Mouse (Mus musculus) liver, embryonic 16.5 days (tissue): ENCODE measurements at regions not wholly inside any gene's neighbourhood (a gene's known extent, or its start where the extent isn't known, plus 50 kb on each side); places are given as distances from the start of the nearest gene placed in this dataset.

Experiments used
- ATAC-seq: fragments of 200-750 bp; cut with Nextera tagmentation; 2 replicates; pipeline ENCODE4 v1.8.0; 2017; ENCODE audit warnings: low read depth, mild to moderate bottlenecking, moderate number of reproducible peaks, moderate library complexity
- H3K27ac ChIP-seq: fragments of 300-500 bp; sonication (generic); 2 replicates; pipeline ENCODE4 v1.5.1; 2014; ENCODE audit warnings: mild to moderate bottlenecking, low read length
- H3K27me3 ChIP-seq: fragments of 300-500 bp; sonication (generic); 2 replicates; pipeline ENCODE4 v1.6.1; 2014; ENCODE audit warnings: low read depth, low read length, mixed read lengths; ENCODE audit not compliant: control insufficient read depth, insufficient read depth
- H3K36me3 ChIP-seq: fragments of 300-500 bp; sonication (generic); 2 replicates; pipeline ENCODE4 v1.6.1; 2014; ENCODE audit warnings: mild to moderate bottlenecking; ENCODE audit not compliant: control insufficient read depth, insufficient read depth
- H3K4me1 ChIP-seq: fragments of 300-500 bp; sonication (generic); 2 replicates; pipeline ENCODE4 v1.6.1; 2014; ENCODE audit warnings: low read depth, low read length, mixed read lengths; ENCODE audit not compliant: control insufficient read depth
- H3K4me2 ChIP-seq: fragments of 300-500 bp; sonication (generic); 2 replicates; pipeline ENCODE4 v1.6.1; 2014; ENCODE audit warnings: low read depth, low read length, mixed read lengths
- H3K4me3 ChIP-seq: fragments of 300-500 bp; sonication (generic); 2 replicates; pipeline ENCODE4 v1.5.1; 2014; ENCODE audit warnings: low read depth, mild to moderate bottlenecking, low read length
- H3K9ac ChIP-seq: fragments of 300-500 bp; sonication (generic); 2 replicates; pipeline ENCODE4 v1.6.1; 2014; ENCODE audit warnings: low read depth, low read length
- H3K9me3 ChIP-seq: fragments of 300-500 bp; sonication (generic); replicated peaks from 2 replicates; pipeline ENCODE4 v1.6.1; 2016; ENCODE audit warnings: low read length; ENCODE audit not compliant: control insufficient read depth
- WGBS: fragments of 180-500 bp; shearing (Covaris S2); extraction: QIAGEN DNeasy Blood & Tissue Kit; methylation state at CpG from one replicate; pipeline ENCODE4 v1.1.7; 2014; ENCODE audit not compliant: insufficient replicate concordance; 5-methylcytosine and 5-hydroxymethylcytosine counted together

DNA sequence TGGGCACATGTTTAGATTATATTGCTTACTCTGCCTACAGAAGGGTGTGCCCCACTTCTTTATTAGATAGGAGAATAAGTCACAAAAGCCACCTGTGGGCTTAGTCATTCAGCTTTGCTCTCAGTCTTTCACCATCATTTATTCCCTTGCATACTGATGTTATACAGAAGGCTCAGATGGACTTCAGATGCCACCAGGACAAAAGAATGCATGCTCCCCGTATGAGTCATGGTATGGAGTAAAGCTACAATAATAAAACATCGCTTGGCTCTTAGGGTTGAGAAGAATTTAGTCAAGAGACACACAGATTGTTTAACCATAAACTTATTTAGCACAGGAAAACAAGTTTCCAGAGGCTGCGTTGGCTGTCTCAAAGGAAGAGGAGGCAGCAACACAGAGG, 1473.5 kb downstream of the Slc22a22 start:
- no peaks in the 10 kb centered on the region for H3K36me3 ChIP-seq
- WGBS, result 65% methylated on average over 3 of the region's 3 CpGs
- no peaks in the 10 kb centered on the region for H3K9me3 ChIP-seq
- H3K4me2 ChIP-seq, result no peak overlapping the region
- no peak overlapping the region for H3K4me3 ChIP-seq
- no peak overlapping the region for H3K27ac ChIP-seq
- no peak for ATAC-seq
- no peak overlapping the region for H3K9ac ChIP-seq
- H3K4me1 ChIP-seq, result no peaks in the 10 kb centered on the region
- H3K27me3 ChIP-seq, result no peaks in the 10 kb centered on the region

GRCm38 (mm10) chr15:55999605-56000004, 1477.8 kb downstream of the Slc22a22 start:
- no peaks in the 10 kb centered on the region for H3K36me3 ChIP-seq
- no peaks in the 10 kb centered on the region for H3K9me3 ChIP-seq
- H3K4me1 ChIP-seq, result no peaks in the 10 kb centered on the region
- WGBS, result 66% methylated on average over 4 of the region's 4 CpGs
- H3K4me3 ChIP-seq, result no peak overlapping the region
- H3K27ac ChIP-seq, result no peak overlapping the region
- no peak for ATAC-seq
- H3K9ac ChIP-seq, result no peak overlapping the region
- H3K27me3 ChIP-seq, result no peaks in the 10 kb centered on the region
- no peak overlapping the region for H3K4me2 ChIP-seq

DNA sequence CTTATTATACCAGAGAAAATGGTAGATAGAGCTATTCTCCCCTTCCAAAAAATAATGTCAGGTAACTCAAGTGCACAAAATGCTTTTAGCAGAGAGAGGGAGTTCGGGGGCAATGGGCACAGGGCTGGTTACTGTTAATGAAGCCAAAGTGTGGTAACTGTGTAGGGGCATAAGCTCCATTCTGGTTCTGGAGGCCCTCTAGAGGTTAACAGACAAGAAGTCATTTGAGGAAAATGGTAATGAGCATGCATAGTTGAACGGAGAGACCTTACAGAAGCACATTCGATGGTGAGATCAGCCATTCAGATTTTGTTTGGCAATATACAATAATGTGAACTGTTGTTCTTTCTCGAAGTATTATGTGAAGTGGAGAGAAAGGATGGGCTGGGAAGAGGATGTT, 1479.4 kb downstream of the Slc22a22 start:
- Histone ChIP-seq H3K9ac (no peak overlapping the region), H3K9me3 (no peaks in the 10 kb centered on the region), H3K4me2 (no peak overlapping the region), H3K36me3 (no peaks in the 10 kb centered on the region), H3K4me3 (no peak overlapping the region), H3K4me1 (no peaks in the 10 kb centered on the region), H3K27ac (no peak overlapping the region), H3K27me3 (no peaks in the 10 kb centered on the region)
- 52% methylated on average over 4 of the region's 4 CpGs for WGBS
- no peak for ATAC-seq

DNA sequence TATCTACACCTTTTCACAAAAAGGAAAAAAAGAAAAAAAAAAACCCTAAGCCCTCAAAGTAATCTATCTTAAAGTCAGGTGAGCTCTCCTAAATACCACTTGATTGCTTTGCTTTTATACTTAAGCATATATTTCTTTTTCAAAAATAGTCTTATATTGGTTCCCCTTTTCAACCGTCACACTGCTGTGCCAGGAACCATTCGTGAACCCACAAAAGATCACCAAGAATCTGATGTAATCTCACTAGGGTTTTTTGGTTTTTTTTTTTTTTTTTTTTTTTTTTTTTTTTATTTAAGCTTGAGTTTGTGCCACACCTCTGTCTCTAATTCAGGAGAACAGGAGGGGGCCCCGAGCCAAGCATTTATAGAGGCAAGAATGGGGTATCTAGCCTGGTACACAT, 1482.7 kb downstream of the Slc22a22 start:
- Histone ChIP-seq H3K9me3 (no peaks in the 10 kb centered on the region), H3K9ac (no peak overlapping the region), H3K4me3 (no peak overlapping the region), H3K27ac (no peak overlapping the region), H3K4me2 (no peak overlapping the region), H3K4me1 (no peaks in the 10 kb centered on the region), H3K36me3 (no peaks in the 10 kb centered on the region), H3K27me3 (no peaks in the 10 kb centered on the region)
- 25% methylated on average over 3 of the region's 3 CpGs for WGBS
- no peak for ATAC-seq

DNA sequence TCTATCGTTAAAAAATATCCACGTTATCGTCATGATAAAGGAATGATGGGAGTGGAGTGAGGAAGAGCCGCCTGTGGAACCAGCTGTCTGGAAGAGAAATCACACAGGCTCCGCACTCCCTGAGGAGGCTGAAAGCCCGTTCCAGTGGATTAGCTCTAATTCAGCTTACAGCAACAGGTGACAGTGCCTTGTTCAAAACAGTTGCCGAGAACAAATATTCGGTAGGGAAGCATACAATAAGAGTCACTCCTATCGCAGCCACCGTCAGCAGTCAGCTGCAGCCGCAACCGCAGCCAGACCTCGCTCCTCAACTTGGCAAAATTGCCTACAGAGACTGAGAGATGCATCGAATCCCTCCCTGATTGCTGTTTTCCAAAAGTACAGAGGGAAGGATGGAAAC, 1501.6 kb downstream of the Slc22a22 start:
- no peak for ATAC-seq
- WGBS, result 67% methylated on average over 14 of the region's 14 CpGs
- no peak overlapping the region for H3K4me2 ChIP-seq

GRCm38 (mm10) chr15:55966780-55967179, 1510.6 kb downstream of the Slc22a22 start:
- Histone ChIP-seq H3K27me3 (no peaks in the 10 kb centered on the region), H3K4me3 (no peak overlapping the region), H3K9ac (no peak overlapping the region), H3K27ac (no peak overlapping the region), H3K9me3 (no peaks in the 10 kb centered on the region), H3K36me3 (no peaks in the 10 kb centered on the region), H3K4me2 (no peak overlapping the region), H3K4me1 (no peaks in the 10 kb centered on the region)
- WGBS, result 41% methylated on average over 2 of the region's 2 CpGs
- ATAC-seq, result no peak

More for the DNA sequence above, 1501.6 kb downstream of the Slc22a22 start:
- Histone ChIP-seq H3K27me3 (no peaks in the 10 kb centered on the region), H3K9ac (no peak overlapping the region), H3K4me1 (no peaks in the 10 kb centered on the region), H3K36me3 (no peaks in the 10 kb centered on the region), H3K27ac (no peak overlapping the region), H3K9me3 (no peaks in the 10 kb centered on the region), H3K4me3 (no peak overlapping the region)

DNA sequence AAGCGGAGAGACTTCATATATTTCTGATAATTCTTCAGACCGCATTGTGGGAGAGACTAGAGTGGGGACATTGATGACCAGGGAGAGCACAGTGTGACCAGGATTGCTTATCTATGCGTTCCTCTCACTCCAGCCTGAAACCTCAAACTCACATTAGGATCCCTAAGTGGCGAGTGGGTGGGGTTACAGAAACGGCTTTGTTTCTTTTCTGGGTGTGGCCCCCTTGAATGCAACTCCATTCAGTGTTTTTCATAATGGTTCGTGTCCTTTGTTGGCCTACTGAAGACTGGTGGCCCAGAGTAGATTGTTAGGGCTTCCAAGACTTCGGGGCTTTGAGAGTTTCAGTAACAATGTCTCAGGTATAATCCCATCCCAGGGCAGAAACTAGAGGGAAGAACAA, 1512.1 kb downstream of the Slc22a22 start:
- no peaks in the 10 kb centered on the region for H3K36me3 ChIP-seq
- 43% methylated on average over 7 of the region's 7 CpGs for WGBS
- H3K27me3 ChIP-seq, result no peaks in the 10 kb centered on the region
- no peak overlapping the region for H3K4me2 ChIP-seq
- H3K27ac ChIP-seq, result no peak overlapping the region
- no peaks in the 10 kb centered on the region for H3K9me3 ChIP-seq
- no peak overlapping the region for H3K9ac ChIP-seq
- no peak overlapping the region for H3K4me3 ChIP-seq
- no peaks in the 10 kb centered on the region for H3K4me1 ChIP-seq
- no peak for ATAC-seq

- no peaks in the 10 kb centered on the region for H3K36me3 ChIP-seq
- H3K9ac ChIP-seq, result no peak overlapping the region
- H3K27ac ChIP-seq, result no peak overlapping the region
- 67% methylated on average over 3 of the region's 3 CpGs for WGBS
- H3K4me2 ChIP-seq, result no peak overlapping the region
- H3K9me3 ChIP-seq, result no peaks in the 10 kb centered on the region
- H3K4me3 ChIP-seq, result no peak overlapping the region
- no peaks in the 10 kb centered on the region for H3K4me1 ChIP-seq
- peak; percentile 82 for ATAC-seq
- H3K27me3 ChIP-seq, result no peaks in the 10 kb centered on the region
Observed at GRCm38 (mm10) chr15:55962093-55962492, 1515.3 kb downstream of the Slc22a22 start.
